Mouse (Mus musculus) cortical plate, adult 2 months (tissue): Measurements from ENCODE around the gene Tspan15.

Experiments
- CTCF ChIP-seq: fragments of 200-500 bp; IDR thresholded peaks from 2 replicates; pipeline ENCODE4 v1.5.1; 2011; ENCODE audit warnings: mild to moderate bottlenecking, control low read depth, low read length; ENCODE audit not compliant: insufficient read depth; ENCODE audit errors: extremely low read depth
- POLR2A ChIP-seq: fragments of 200-500 bp; IDR thresholded peaks from 2 replicates; pipeline ENCODE4 v1.6.1; 2011; ENCODE audit warnings: mild to moderate bottlenecking, low read length, control low read depth; ENCODE audit not compliant: insufficient read depth; ENCODE audit errors: extremely low read depth

DNA sequence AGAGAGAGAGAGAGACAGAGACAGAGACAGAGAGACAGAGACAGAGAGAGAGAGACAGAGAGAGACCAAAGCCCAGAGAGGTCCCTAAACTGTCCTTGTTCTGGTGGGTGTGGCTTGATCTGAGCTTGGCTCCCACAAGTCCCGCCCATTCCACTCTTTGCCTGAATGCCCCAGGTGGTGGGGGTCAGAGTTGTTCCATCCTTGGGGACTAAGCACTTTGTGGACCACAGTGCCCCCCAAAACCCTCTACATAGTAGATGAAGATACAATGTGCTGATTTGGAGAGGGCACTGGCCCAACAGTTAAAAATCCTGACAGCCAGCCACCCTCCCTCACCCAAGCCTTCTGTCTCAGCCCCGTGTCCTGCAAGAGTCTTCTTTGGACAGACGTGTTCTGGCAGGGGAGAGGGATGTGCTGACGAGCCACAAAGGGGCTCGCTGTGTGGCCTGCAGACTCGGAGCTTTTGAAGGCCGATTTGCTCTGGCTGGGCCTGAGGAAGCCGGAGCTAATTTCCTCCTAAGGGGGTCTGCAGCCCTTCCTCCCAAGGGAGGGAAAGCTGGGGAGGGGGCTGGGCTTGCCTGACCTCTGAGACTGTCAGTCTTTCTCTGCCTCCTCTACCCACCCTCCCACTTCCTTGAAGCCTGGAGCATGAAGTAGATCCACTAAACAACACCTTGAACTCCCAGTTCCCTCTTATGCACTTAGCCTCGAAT lies 58.1 kb downstream of the Tspan15 start:
- TF ChIP-seq POLR2A (no peak), CTCF (no peak)
